Comparison of ENCODE assay signal across 11 mouse cellular contexts in genomic region chr6:4972808-4973207, GRCm38 (mm10).
DNase-seq lines count a peak whose midpoint lies in the region; ATAC-seq and TF ChIP-seq lines count a peak whose summit lies in the region.
"Had no signal": no experiment of that assay in that cellular context is flagged by ENCODE, and none has a peak within 500 bp of the region (broad histone marks: within the 10 kb centered on the region; RNA-seq: fewer than 3 reads in every experiment).

No protein-coding gene starts in this region.

- H3K9me3 ChIP-seq in heart, postnatal 0 days (replicated peaks; ENCODE audit: control insufficient read depth, low read length), result no peaks in the 10 kb centered on the region
- no peaks in the 10 kb centered on the region for H3K9me3 ChIP-seq in forebrain, embryonic 14.5 days (replicated peaks; ENCODE audit: control insufficient read depth, low read length)
- no peaks in the 10 kb centered on the region for H3K9me3 ChIP-seq in limb, embryonic 15.5 days
- H3K9me3 ChIP-seq: embryonic facial prominence, embryonic 13.5 days; G1E had no signal

- TF ChIP-seq EP300 in heart, postnatal 0 days (IDR thresholded peaks at IDR 0.05; ENCODE audit: low read depth), result no peak

- peak; percentile 62; the same call in 1 of the 2 replicates for ATAC-seq in heart, postnatal 0 days (ENCODE audit: insufficient read depth, low read depth)
- peak; percentile 79 for ATAC-seq in forebrain, embryonic 14.5 days
- ATAC-seq in limb, embryonic 15.5 days (ENCODE audit: insufficient number of reproducible peaks, low FRiP score, low TSS enrichment, low read depth), result 0 out of 2 replicates have a peak, but pooled peaks have one; percentile 71

- TF ChIP-seq CTCF in heart, postnatal 0 days (IDR thresholded peaks at IDR 0.05; ENCODE audit: low read depth), result no peak
- no peak for TF ChIP-seq CTCF in layer of hippocampus, adult 2 months (conservative IDR thresholded peaks at IDR 0.05)

- H3K27ac ChIP-seq in heart, postnatal 0 days (ENCODE audit: low read depth), result no peak overlapping the region
- H3K27ac ChIP-seq in forebrain, embryonic 14.5 days (ENCODE audit: low read depth, low read length), result no peak overlapping the region
- peak overlapping the region; percentile 47; the same call in 1 of the 2 replicates for H3K27ac ChIP-seq in limb, embryonic 15.5 days
- H3K27ac ChIP-seq in layer of hippocampus, adult 2 months, result no peak overlapping the region
- H3K27ac ChIP-seq: embryonic facial prominence, embryonic 13.5 days had no signal

- H3K36me3 ChIP-seq in heart, postnatal 0 days (replicated peaks; ENCODE audit: control insufficient read depth, insufficient read depth, low read length), result no peaks in the 10 kb centered on the region
- no peaks in the 10 kb centered on the region for H3K36me3 ChIP-seq in forebrain, embryonic 14.5 days (ENCODE audit: control insufficient read depth, insufficient read depth, low read length)
- H3K36me3 ChIP-seq in limb, embryonic 15.5 days, result no peaks in the 10 kb centered on the region
- H3K36me3 ChIP-seq: embryonic facial prominence, embryonic 13.5 days; G1E had no signal

- H3K27me3 ChIP-seq in heart, postnatal 0 days (ENCODE audit: control insufficient read depth, insufficient read depth, low read length), result no peaks in the 10 kb centered on the region
- H3K27me3 ChIP-seq in forebrain, embryonic 14.5 days (replicated peaks; ENCODE audit: control insufficient read depth, insufficient read depth, low read length), result no peaks in the 10 kb centered on the region
- no peaks in the 10 kb centered on the region for H3K27me3 ChIP-seq in limb, embryonic 15.5 days
- H3K27me3 ChIP-seq: embryonic facial prominence, embryonic 13.5 days had no signal

- WGBS in heart, postnatal 0 days, result 48% methylated on average over 6 of the region's 6 CpGs
- 31% methylated on average over 6 of the region's 6 CpGs for WGBS in forebrain, embryonic 14.5 days
- WGBS in limb, embryonic 15.5 days, result 19% methylated on average over 6 of the region's 6 CpGs

- no peak overlapping the region for H3K4me3 ChIP-seq in heart, postnatal 0 days (ENCODE audit: low read depth, low read length)
- no peak overlapping the region for H3K4me3 ChIP-seq in forebrain, embryonic 14.5 days (ENCODE audit: low read depth, low read length)
- H3K4me3 ChIP-seq in limb, embryonic 15.5 days, result no peak overlapping the region
- H3K4me3 ChIP-seq in layer of hippocampus, adult 2 months, result no peak overlapping the region
- H3K4me3 ChIP-seq: embryonic facial prominence, embryonic 13.5 days had no signal

- H3K9ac ChIP-seq in heart, postnatal 0 days (replicated peaks; ENCODE audit: low read depth, low read length), result no peak overlapping the region
- H3K9ac ChIP-seq in forebrain, embryonic 14.5 days (ENCODE audit: low read length), result no peak overlapping the region
- no peak overlapping the region for H3K9ac ChIP-seq in limb, embryonic 15.5 days
- H3K9ac ChIP-seq: embryonic facial prominence, embryonic 13.5 days had no signal

- DNase-seq in heart, postnatal 0 days (ENCODE audit: low spot score), result no peak
- DNase-seq in heart, adult 9 months (ENCODE audit: low spot score in 2 of 2), result no peak
- peak; percentile 44 for DNase-seq in ES-CJ7 (ENCODE audit: low read depth, low spot score)
- DNase-seq in forebrain, embryonic 14.5 days (ENCODE audit: low spot score), result peak; percentile 49
- no peak for DNase-seq in urinary bladder, postnatal 10 days (ENCODE audit: low spot score)
- no peak for DNase-seq in layer of hippocampus, adult 2 months (ENCODE audit: low spot score in 2 of 2)
- no peak for DNase-seq in heart, postnatal 10 days
- DNase-seq: layer of hippocampus, postnatal 36 days had no signal

- intact Hi-C loops in heart, postnatal 10 days (cut with DNase I), result no loop called here

- H3K4me2 ChIP-seq in heart, postnatal 0 days (ENCODE audit: low read depth, low read length), result no peak overlapping the region
- no peak overlapping the region for H3K4me2 ChIP-seq in forebrain, embryonic 14.5 days (ENCODE audit: low read length)
- H3K4me2 ChIP-seq in limb, embryonic 15.5 days, result no peak overlapping the region
- H3K4me2 ChIP-seq: embryonic facial prominence, embryonic 13.5 days had no signal

- H3K4me1 ChIP-seq in heart, postnatal 0 days (ENCODE audit: control insufficient read depth, insufficient read depth), result no peaks in the 10 kb centered on the region
- H3K4me1 ChIP-seq in forebrain, embryonic 14.5 days (ENCODE audit: control insufficient read depth, insufficient read depth, low read length), result peaks cover 2% of the 10 kb centered on the region; the same call in 1 of the 2 replicates
- H3K4me1 ChIP-seq in limb, embryonic 15.5 days, result peaks cover 8% of the 10 kb centered on the region

Comparison
In these comparisons a context has a peak if more than half of its experiments do, and no peak if none do; other contexts are left out.
1. DNase-seq: peak in ES-CJ7 (single experiment) and forebrain, embryonic 14.5 days (single experiment); none in heart, postnatal 0 days (single experiment), heart, adult 9 months (0 of 2), urinary bladder, postnatal 10 days (single experiment), layer of hippocampus, adult 2 months (0 of 2) and heart, postnatal 10 days (0 of 2).
2. Peak in every context shown above with its lines, with median percentiles within 50 percentile points of each other: ATAC-seq.